Mouse (Mus musculus) layer of hippocampus, adult 6 months (tissue): ENCODE measurements around the gene Fam227a. TPM values are rescaled to one million over a fixed set of nuclear protein-coding genes. Genes with fewer than 3 reads are reported as not detected.

Source experiments
- long read RNA-seq, 2 experiments: library from polyadenylated mRNA; unstranded; transcript quantifications; one replicate each; pipeline ENCODE4 v2.0.0; 2019 to 2020
- microRNA-seq: library from miRNA; unstranded; fragments of <30 nt; microRNA quantifications from one replicate; pipeline ENCODE4 v1.2.0, GENCODE M21; 2020
- polyA plus RNA-seq: library from polyadenylated mRNA; unstranded; fragments of <200 nt; fragmentation: Nextera tagmentation; gene quantifications from 2 replicates; pipeline ENCODE4 v1.2.3, GENCODE M21; 2021

Gene Fam227a
- polyA plus RNA-seq = 0.62 and 0.80 TPM in 2 replicates
- long read RNA-seq, experiment 1, partial matches to known transcripts = 0 of 1 reads
- long read RNA-seq, experiment 1, other reads (novel, unspliced or antisense) = 1 of 1 reads
- long read RNA-seq, experiment 2, partial matches to known transcripts = 0 of 4 reads
- long read RNA-seq, experiment 2, other reads (novel, unspliced or antisense) = 4 of 4 reads

GRCm38 (mm10) chr15:79658531-79659375 is at the start of gene Fam227a, which contains the start of gene Cby1:
Gene Fam227a (minus strand): TSS chr15:79658956.
Gene Cby1 (plus strand): TSS chr15:79659199.

GRCm38 (mm10) chr15:79690426-79691022 is 31.8 kb upstream of the Fam227a start, which contains the start of gene Gtpbp1:
Gene Gtpbp1 (plus strand): TSS chr15:79690845.

GRCm38 (mm10) chr15:79687646-79688267 is 29.0 kb upstream of the Fam227a start, which contains the start of gene Josd1:
Gene Josd1 (minus strand): TSS chr15:79687919.

GRCm38 (mm10) chr15:79670249-79670971 is 11.7 kb upstream of the Fam227a start, which contains the start of gene Tomm22:
Gene Tomm22 (plus strand): TSS chr15:79670861.

GRCm38 (mm10) chr15:79604990-79605665 is 53.6 kb downstream of the Fam227a start, which contains the start of gene Dmc1:
Gene Dmc1 (minus strand): TSS chr15:79605109.

Small RNA genes lying within 50 kb of the gene (microRNA-seq; reads per million reads assigned to microRNA genes)
- gene Gm27903 = not detected

Other genes starting within 250 kb of the Fam227a start
- 26.7 and 27.5 TPM in 2 replicates for gene Csnk1e, start 203.4 kb downstream of the Fam227a start, polyA plus RNA-seq
- 2.4 and 3.0 TPM in 2 replicates for gene Kcnj4, start 153.7 kb downstream of the Fam227a start, polyA plus RNA-seq
- 1.2 and 2.1 TPM in 2 replicates for gene Kdelr3, start 142.5 kb downstream of the Fam227a start, polyA plus RNA-seq
- gene Ddx17, start 112.2 kb downstream of the Fam227a start, polyA plus RNA-seq = 12.5 and 12.6 TPM in 2 replicates
- gene Dmc1, start 53.8 kb downstream of the Fam227a start, polyA plus RNA-seq = not detected in 2 replicates
- gene Cby1, start 243 bp upstream of the Fam227a start, polyA plus RNA-seq = 68.4 and 69.4 TPM in 2 replicates
- gene Tomm22, start 11.9 kb upstream of the Fam227a start, polyA plus RNA-seq = 165 and 171 TPM in 2 replicates
- gene Josd1, start 29.0 kb upstream of the Fam227a start, polyA plus RNA-seq = 5.0 and 5.2 TPM in 2 replicates
- 10.0 and 12.3 TPM in 2 replicates for gene Gtpbp1, start 31.9 kb upstream of the Fam227a start, polyA plus RNA-seq
- gene Sun2, start 83.6 kb upstream of the Fam227a start, polyA plus RNA-seq = 8.1 and 9.3 TPM in 2 replicates
- gene Dnal4, start 118.9 kb upstream of the Fam227a start, polyA plus RNA-seq = 123 and 139 TPM in 2 replicates
- gene Nptxr, start 145.8 kb upstream of the Fam227a start, polyA plus RNA-seq = 90.1 and 132 TPM in 2 replicates
- 3.5 and 35.6 TPM in 2 replicates for gene Npcd, start 175.3 kb upstream of the Fam227a start, polyA plus RNA-seq
- 44.2 and 51.6 TPM in 2 replicates for gene Cbx6, start 175.7 kb upstream of the Fam227a start, polyA plus RNA-seq
- gene Apobec3, start 232.7 kb upstream of the Fam227a start, polyA plus RNA-seq = 2.9 and 3.3 TPM in 2 replicates